Mouse (Mus musculus): ENCODE measurements around the gene Gm44503.

- TF ChIP-seq CTCF (IDR thresholded peaks at IDR 0.05; ENCODE audit: insufficient read depth, low read length) = no peak
- TF ChIP-seq POLR2A (IDR thresholded peaks at IDR 0.05; ENCODE audit: borderline replicate concordance, extremely low read depth, low read depth, low read length) = no peak
Measured at GRCm38 (mm10) chr9:72987703-72988102, 29.1 kb downstream of the Gm44503 start.
